Mouse (Mus musculus): ENCODE measurements around the gene Ankrd11. TPM values are rescaled to one million over a fixed set of nuclear protein-coding genes. Genes with fewer than 3 reads are reported as not detected.

Ankrd11 gene
- total RNA-seq, 4 experiments from 2014 or later = 149 to 174 (median 162) TPM

DNA sequence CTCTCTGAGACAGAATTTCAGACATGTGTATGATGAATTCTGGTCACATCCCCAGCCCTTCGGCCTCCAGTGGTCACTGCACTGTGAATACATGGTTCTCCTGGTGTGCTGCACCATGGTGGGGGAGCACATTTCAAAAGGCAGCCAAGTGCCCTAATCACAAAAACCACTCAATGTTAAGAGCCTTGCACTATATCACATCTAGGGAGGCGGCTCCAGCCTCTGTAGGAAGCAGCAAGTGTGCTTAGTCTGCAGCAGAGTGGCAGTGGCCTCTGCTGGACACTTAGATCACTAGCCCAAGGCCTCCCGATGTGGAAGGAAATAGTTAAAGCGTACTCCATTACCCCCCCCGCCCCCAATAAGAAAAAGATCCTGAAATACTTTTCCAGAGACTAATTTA is 143.0 kb downstream of the Ankrd11 start:
- DNase-seq (ENCODE audit: low spot score in 2 of 2) = no peak

DNA sequence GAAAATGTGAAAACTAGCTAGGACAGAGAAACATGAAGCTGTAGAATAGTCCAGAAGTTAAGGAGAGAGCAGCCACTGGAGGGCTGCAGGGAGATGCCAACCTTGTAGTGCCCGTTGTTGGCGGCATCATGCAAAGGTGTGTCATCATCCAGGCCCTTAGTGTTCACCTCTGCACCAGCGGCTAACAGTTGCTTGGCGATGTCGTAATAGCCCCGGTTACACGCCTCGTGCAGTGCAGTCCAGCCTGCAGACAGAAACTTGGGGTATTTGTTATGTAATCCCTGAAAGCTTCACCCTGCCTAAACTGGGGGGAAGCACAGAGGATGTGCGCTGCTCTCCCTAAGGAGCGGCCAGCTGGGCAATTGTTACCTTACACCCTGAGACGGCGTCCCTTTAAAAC is 143.6 kb downstream of the Ankrd11 start:
- no peak for DNase-seq (ENCODE audit: low spot score in 2 of 2)

DNA sequence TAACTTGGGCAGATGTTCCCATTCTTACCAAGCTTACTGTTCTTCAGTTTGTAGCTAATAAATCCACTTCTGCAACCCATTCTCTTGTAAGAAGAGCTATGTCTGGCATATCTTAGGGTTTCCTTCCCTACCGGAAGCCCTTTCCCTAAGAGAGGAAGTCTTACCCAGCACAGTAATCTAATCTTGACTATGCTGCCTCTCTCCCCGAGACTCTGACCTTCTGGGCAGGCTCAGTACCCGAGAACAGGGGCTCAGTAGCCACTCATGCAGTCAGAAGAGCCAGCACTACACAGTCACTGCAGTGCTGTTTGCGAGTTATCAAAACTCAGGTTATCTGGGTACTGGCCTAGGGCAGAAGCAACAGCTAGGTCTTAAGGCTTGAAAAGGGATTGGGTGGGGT is 144.1 kb downstream of the Ankrd11 start:
- DNase-seq (ENCODE audit: low spot score in 2 of 2) = no peak

DNA sequence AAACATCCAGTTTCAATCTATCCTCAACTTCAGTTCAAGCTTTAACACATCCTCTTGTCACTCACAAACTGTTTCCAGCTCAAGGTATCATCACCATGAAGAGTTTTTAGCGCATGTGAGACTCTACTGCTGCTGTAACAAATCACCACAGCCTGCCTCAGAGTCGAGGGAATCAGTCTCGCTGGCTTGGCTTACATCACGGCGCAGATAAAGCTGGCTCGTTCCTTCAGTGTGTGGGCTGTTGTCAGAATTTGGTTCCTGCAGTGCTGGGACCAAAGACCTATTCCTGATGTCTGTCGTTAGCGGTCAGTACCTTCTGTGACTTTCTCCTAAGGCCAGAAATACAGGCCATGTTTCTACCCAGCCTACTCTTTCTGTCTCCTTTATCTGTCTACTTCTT is 144.9 kb downstream of the Ankrd11 start:
- DNase-seq (ENCODE audit: low spot score in 2 of 2) = no peak

DNA sequence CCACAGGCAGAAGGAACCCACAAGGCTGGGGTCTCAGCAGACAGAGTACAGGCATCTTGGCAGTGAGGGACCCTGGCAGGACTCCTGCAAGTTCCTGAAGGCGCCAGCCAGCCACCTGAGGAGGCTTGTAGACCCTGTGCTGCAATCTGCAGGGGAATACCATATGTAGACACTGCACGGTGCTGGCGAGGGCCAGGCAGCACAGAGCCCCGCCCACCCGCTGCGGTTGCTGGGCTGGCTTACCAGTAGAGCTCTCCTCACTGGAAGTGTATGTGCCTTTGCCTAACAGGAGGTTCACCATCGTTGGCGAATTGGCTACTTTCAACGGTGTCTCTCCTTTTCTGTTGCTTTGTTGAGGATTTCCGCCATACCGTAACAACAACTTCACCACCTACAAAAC is 145.8 kb downstream of the Ankrd11 start:
- DNase-seq (ENCODE audit: low spot score in 2 of 2) = no peak

DNA sequence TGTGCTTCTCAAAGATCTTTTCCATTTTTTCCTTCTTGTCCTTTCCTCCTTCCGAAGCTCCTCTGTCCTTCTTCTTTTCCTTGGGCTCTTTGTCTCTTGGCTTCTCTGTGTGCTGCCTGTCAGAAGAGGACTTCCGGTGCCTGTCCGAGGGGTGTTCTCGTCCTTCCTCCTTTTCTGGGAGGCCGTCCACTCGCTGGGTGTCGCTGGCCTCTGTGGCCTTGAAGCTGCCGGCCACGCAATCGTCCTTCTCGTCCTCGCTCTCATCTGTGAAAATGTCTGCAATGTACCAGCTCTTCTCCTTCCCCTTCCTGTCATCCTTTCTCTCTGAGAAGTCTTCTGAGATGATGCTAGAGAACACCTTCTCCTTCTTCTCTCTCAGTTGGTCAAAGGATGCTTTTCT is 148.6 kb downstream of the Ankrd11 start:
- DNase-seq (ENCODE audit: low spot score in 2 of 2) = no peak

DNA sequence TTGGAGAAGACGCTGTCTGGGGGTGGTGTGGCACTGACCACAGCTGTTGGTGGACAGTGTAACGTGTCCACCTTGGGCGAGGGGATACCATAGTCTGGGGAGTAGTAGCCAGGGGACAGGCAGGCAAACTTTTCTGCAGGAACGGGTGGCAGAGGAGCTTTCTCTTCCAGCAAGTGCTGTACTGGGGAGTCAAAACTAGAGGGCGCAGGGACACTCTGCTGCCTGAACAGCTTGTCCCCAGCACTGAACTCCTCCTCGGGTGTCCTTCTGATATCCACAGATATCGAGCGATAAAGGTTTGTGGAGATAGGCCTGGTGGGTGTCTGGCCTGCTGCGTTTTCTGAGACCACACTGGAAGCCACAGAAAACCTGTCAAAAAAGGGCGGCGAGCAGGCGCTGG is 150.6 kb downstream of the Ankrd11 start:
- no peak for DNase-seq (ENCODE audit: low spot score in 2 of 2)

DNA sequence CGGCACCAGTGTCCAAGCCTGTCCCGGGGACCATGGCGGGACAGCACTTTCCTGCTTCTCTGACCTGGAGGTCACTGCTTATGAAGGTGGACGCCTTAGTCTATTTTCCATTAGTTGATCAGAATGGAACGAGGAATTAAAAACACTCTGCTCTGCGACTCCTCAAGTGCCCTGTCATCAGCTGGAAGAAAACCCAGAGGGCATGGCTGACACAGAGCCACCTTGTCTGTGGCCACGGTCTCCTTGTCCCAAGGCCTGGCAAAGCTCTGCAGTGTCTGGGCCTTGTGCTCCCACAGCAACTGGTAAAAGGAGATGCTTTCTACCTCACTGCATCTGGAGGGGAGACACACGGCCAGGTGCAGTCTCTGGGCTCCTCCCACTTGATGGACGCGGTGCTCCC is 158.4 kb downstream of the Ankrd11 start:
- no peak for DNase-seq (ENCODE audit: low spot score in 2 of 2)

DNA sequence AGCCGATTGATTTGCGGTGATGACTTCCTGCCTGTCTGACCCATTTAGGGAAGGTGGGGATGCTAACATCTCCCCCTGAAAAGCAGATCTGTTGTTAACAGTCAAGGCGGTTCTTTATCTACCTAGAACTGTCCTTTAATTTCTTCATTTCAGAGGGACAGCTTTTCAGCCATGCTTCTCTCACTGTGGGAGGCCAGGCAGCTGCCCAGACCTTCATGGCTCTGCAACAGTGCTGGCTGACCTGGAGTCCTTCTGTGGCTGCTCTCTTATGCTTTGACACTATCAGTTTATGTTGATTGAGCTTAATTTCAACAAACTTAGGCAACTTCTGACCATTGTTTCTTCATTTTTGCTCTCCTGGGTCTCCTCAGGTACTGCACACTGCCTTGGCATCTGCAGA is 161.8 kb downstream of the Ankrd11 start:
- no peak for DNase-seq (ENCODE audit: low spot score in 2 of 2)

DNA sequence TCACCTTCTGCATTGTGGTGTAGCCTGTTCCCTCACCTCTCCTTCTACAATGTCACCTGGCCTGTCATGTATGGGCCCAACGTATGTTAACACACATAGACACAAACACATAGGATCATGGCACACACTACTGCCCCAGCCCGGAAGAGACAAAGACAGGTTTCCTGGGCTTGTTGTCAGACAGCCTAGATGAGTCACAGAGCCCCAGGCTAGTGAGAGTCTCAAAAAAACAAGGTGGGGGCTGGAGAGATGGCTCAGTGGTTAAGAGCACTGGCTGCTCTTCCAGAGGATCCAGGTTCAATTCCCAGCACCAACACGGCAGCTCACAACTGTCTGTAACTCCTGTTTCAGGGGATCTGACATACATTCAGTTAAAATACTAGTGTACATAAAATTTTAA is 163.8 kb downstream of the Ankrd11 start:
- no peak for DNase-seq (ENCODE audit: low spot score in 2 of 2)

DNA sequence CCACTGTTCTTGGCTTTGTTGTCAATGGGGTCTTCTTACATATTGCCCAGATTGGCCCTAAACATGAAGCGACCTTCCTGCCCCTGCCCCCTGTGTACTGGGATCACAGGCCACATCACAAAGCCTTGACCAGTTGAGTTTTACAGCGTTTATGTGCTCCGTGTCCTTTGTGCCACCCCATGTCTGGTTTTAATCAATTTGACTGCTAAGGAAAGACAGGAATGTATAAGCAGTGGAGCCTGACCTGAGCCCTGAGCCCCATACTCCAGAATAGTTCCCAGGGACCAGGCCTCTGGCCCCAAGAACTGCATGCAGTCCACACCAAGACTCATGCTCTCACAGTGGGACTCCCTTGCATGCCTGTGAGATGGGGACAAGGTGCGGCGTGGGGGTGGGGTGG is 166.9 kb downstream of the Ankrd11 start:
- DNase-seq (ENCODE audit: low spot score in 2 of 2) = no peak

DNA sequence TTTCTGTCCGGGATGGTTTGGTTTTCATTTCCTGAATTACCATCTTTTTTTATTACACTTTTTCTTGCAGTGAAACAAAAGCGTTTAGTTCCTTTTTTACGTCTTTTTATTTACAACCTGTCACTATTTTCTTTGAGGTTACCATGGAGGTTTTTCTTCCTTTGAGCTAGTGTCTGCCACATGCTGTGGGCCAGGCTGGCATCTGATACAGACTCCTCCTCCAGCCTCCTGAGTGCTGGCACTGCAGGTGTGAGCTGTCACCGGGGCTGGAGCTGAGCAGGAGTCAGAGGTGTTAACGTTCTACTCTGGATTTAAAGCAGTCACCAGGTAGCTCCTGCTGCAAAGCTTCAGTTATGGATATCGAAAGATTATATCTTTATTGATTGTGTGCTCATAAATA is 168.9 kb downstream of the Ankrd11 start:
- no peak for DNase-seq (ENCODE audit: low spot score in 2 of 2)

DNA sequence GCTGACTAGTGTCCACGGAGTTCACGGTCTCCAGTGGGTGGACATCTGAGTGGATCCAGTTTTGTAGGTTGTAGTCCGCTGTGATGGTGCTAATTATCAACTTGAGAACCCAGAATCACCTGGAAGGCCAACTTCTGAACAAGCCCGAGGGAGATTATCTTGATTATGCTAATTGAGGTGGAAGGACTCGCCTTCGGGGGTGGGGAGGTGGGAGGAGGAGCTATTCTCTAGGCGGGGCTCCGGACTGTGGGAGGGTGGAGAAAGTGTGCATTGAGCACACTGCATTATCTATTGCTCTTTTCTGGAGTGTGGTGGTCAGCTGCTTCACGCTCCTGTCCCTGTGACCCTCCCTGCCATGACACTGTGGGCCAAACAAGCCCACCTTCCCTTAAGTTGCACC is 170.4 kb downstream of the Ankrd11 start:
- no peak for DNase-seq (ENCODE audit: low spot score in 2 of 2)

DNA sequence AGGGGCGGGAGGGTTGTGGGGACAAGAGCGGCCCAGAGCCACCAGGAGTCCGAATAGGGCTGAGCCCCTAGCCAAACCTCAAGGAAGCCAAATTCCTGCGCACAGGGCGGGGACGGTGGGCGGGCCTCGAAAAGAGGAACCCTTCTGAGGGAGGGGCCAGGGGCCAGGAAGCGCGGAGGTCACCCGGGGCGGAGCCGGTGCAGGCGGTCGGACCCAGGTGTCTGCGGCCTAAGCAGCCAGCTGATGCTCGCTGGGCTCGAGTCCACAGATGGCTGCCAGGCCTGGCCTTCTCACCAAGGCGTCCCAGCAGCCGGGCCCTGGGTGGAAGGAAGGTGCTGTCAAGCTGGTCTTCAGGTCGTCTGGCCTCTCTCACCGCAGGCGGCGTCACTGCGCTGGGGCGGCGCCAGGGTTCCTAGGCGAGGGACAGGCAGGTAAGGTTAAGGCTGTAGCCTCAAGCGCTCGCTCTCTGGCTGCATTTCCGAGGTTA is 171.7 kb downstream of the Ankrd11 start:
- DNase-seq (ENCODE audit: low spot score in 2 of 2) = no peak

DNA sequence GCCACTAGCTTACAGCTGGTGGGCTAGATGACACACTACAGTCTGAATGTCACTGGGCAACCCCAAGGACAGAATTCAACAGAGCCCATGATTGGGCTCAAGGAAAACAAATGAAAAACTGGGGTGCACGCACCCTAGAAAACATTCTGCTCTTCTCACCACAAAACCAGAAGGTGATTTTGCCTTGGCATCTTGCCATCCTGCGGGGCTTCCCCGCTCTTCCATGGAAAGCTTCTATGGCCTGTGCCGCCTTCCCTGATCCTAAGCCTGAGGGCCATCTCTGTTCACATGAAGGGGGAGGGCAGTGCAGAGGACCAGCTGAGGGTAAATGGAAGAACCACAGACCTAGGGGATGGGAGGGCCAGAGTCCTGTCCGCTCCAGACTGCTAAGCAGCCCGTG is 174.1 kb downstream of the Ankrd11 start:
- DNase-seq (ENCODE audit: low spot score in 2 of 2) = no peak

DNA sequence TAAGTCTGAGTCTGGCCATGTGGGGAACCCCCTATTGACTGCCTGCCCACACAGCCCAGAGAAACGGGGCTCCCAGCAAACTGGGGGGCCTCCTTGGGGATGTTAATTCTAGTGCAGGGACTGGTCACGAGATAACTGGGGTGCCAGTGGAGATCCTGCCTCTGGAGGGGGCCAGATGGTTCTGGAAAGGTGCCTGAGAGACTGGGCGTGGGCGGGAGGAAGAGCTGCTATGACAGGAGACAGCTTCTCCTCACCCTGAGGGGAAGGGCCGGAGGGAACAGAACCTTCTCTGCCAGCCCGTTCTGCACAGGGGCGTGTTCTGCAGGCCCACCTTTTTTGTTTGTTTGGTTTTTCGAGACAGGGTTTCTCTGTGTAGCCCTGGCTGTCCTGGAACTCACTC is 175.8 kb downstream of the Ankrd11 start:
- peak in 1 of 2 experiments; percentile 26 for DNase-seq (ENCODE audit: low spot score in 2 of 2)

DNA sequence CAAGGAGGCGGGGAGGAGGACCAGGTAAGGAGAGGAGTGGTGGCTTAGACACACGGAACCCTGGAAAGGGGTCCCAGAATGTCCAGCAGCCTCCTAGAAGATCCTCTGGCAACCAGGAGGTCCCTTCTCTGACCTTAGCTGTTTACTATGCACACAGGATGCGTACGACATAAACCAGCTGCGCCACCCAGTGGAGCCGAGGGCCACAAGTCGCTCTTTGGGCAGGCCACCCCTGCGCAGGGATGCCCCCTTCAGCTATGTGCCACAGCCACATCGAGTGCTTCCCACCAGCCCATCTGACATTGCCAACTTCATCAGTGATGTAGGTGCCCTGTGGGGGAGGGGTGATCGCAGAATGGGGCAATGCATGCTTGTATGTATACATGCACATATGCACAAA is 176.6 kb downstream of the Ankrd11 start:
- no peak for DNase-seq (ENCODE audit: low spot score in 2 of 2)

DNA sequence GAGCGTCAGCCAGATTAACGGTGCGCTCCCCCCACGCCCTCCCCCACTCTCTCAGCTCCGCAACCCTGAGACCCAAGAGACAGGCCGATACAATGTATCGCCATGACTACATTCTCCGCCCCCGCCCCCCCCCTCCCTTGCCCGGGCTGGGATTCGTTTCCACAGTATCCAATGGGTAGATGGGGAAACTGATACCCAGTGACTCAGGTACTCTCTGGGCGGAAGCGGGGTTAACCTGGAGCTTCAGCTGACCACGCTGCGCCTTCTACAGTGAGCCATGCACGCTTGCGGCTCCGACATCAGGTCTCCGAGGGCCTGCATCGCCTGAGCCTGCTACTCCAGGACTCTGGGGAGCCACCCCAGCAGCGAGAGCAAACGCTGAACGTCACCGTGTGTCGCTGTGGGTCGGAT is 177.4 kb downstream of the Ankrd11 start:
- DNase-seq (ENCODE audit: low spot score in 2 of 2) = no peak

DNA sequence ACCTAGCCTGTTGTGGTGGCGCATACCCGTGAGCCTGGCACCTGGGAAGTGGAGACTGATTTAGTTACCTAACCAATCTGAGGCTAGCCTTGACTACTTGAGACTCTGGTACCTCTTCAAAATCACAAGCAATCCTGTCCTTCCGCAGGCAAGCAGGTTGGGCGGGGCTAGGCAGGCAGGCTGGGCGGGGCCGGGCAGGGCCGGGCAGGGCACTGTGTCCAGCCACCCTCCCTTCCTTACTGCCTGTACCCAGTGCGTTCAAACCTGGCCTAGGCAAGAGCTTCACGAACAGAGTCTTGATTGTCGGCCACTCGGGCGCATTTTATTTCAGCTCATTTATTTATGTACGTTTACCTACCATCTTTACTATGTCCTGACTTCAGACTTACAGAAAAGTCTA is 182.2 kb downstream of the Ankrd11 start:
- DNase-seq (ENCODE audit: low spot score in 2 of 2) = no peak

DNA sequence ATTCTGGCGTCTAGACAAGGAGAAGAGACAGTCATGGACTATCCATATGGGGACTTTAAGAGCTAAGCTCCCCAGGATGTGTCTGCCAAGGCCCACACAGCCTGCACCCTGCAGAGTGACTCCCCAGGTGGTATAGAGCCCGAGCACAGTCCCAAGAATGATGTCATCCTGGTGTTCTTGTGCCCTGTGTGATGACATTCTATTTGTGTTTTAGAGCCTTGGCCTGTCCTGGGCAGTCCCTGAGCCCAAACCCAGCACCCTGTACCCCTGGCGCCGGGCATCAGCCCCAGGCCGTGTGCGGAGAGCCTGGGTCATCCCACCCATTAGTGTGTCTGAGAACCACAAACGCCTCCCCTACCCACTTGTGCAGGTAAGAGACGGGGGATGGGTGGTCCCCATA is 185.8 kb downstream of the Ankrd11 start:
- no peak for DNase-seq (ENCODE audit: low spot score in 2 of 2)

DNA sequence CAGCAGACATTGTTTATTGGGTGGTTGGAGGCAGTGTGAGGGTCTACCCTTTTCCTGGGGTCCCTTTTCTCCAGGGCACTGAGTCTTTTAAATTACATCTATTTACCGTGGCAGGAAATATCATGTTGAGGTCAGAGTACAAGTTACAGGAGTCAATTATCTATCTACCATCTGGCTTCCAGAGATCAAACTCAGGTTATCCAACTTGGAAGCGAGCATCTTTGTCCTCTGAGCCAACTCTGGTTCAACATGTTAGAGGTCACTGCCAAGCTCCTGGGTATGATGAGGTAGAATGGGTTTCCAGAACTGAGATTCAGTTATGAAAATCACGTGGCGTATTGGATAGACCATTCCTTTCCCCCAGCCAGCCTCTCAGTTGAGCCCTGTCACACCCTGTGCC is 187.0 kb downstream of the Ankrd11 start:
- DNase-seq (ENCODE audit: low spot score in 2 of 2) = no peak

DNA sequence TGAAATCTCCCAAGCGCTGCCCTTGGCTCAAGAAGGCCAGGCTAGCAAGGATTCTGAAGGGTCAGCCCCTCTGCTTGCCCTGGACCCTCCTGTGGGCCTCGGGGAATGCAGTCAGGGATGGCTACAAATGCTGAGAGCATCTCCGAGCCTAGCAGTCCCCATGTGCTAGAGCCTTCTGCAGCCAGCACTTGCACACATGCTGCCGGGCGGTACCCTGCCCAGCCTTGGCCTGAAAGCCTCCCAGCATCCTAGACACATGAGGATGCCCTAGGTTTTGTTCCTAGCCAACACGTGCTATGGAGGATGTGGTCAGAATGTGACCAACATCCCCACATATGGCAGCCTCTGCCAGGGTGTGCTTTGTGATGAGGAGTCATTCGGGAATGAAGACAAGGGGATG is 187.7 kb downstream of the Ankrd11 start:
- DNase-seq (ENCODE audit: low spot score in 2 of 2) = no peak

DNA sequence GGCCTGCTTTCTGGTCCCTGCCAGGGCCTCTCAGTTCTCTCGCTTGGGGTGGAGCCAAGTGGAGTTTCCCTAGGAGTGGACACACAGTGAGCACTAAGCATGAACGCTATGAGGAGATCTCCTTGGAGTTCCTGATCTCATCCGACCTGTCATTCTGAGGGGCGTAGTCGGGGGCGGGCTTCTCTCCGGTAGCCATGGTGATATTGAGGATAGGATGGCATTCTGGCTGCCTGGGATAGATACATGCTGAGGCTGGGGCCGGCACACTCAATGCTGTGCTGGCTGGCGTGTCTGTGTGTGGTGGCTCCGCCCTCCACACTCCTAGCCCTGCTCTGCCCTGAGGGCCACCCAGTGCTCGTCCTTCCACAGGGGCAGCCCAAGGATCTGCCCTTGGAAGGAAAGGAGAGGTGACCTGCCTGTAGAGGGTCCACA is 188.7 kb downstream of the Ankrd11 start:
- no peak for DNase-seq (ENCODE audit: low spot score in 2 of 2)

DNA sequence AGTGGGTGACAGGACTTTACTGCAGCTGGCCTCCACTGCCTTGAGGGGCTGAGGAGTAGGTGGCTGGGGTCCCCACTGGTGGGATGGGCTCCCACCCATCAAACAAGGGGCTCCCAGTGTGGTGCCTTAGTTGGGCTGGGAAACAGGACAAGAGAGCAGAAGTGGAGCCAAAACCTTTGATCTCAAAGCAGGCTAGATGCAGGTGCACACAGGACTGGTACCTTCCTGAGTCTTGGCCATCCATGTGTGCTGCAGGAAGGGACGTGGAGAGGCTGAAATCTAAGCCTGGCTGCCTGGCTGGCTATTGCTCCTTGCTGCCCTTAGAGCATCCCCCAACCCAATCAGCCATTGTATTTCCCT is 189.6 kb downstream of the Ankrd11 start:
- no peak for DNase-seq (ENCODE audit: low spot score in 2 of 2)

All from layer of hippocampus, adult 8-10 months (tissue).